Mouse (Mus musculus): ENCODE data around the gene Zfand3.

Zfand3 gene

DNA sequence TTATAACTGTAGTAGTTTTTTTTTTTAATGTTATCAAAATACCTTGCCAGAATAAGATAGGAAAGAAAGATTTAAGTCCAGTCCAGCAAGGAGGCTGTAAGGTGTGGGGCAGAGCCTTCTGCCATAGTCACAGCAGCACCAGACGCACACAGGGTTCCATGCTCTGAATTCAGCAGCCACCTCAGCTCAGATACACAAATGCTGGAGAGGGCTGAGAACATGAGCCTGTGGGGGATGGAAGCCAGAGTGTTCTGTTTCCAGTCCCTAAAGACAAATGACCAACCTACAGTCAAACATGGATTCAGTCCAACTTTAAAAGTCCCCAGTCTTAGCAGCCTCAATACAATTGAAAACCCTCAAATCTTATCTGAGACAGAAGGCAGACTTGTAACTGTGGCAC is 150.3 kb downstream of the Zfand3 start:
- no peak for DNase-seq (ENCODE audit: low spot score)

DNA sequence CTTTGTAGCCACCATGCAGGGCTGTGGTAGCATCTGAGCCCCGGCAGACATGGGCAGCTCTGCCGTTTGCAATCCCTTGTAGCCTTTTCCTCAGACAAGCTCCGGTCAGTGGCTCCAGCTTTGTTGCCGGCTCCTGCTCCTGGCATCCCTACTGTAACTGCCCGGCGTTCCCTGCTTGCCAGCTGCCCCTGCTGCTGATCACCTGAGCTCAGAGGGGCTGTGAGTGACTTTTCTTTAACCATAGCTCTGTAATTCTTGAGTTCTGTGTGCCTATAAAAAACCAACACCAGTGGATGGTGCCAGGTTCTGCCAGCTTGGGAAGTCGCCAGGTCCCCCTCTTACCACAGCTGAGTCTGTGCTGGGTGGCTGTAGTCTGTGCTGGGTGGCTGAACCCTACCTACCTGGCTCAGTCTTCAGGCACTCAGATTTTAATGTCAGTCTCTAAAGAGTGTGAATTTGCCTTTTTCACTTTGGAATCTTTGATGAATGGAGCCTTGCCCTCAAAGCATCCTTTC is 150.9 kb downstream of the Zfand3 start:
- DNase-seq (ENCODE audit: low spot score) = no peak

DNA sequence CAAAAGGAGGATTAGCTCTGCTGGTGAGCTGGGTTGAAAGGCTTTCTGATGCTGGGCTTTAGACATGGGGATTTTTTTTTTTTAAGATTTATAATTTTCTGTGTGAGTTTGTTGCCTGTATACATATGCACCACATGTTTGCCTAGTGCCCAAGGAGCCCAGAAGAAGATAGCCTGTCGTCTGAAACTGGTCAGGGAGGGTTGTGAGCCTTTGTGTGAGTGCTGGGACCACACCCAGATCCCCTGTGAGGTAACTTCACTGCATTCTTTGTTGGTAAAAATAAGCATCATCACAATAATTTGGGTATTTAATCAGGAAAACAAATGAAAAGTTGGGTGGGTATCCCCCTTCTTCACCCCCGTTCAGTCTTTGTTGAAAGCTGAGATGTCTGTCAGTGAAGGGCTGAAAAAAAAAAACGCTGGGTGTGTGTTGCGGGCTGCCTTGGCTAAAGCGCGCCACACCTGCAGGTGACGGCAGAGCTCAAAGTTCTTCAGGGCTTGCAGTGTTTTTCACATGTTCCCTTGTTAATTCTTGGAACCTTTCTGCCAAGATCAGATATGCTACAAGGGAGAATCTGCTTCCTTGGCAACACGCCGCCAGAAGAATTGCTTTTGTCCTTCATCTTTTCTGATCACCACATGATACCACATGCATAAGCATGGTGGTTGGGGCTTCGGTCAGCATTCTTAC is 154.0 kb downstream of the Zfand3 start:
- DNase-seq (ENCODE audit: low spot score) = no peak

DNA sequence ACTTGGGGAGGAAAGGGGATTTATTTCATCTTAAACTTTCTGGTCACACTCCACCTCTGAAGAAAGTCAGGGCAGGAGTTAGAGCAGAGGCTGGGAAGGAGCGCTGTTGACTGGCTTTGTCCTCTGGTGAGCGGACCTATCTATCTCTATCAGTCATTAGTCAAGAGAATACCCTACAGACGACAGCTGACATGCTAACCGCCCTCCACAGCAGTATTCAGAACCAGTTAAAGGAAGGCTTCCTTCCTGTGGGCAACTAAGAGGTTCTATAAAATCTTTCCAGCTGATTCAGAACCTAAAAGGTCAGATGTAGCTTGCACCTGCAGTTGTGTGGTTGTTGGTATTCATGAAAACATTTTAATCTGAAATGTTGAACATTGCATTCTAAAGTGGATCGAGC is 154.8 kb downstream of the Zfand3 start:
- DNase-seq (ENCODE audit: low spot score) = no peak

DNA sequence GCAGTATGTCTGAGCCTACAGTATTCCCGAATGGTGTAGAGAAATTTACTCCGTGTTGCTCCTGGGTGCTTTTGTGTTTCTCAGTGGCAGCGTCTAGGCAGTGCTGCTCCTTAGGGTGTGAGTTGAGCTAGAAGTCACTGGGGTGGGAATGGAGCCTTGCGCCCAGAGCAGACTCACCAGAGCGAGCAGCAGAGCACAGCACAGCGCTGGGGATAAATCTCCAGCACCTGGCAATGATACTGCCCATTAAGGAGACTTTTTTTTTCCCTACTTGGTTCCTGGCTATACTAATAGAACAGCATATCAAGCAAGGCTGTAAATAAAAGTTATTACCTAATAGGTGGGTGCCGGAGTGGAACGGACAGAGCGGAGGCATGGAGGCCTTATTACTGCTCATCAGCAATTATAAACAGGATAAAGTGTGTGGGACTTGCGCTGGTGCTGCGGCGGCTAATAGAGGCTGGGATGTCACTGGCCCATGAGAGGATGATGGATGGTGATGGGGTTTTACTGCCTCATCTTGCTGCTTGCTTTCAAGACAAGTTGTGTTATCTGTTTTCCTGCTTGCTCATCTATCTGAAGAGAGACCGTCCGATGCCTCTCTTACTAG is 156.4 kb downstream of the Zfand3 start:
- DNase-seq (ENCODE audit: low spot score) = no peak

DNA sequence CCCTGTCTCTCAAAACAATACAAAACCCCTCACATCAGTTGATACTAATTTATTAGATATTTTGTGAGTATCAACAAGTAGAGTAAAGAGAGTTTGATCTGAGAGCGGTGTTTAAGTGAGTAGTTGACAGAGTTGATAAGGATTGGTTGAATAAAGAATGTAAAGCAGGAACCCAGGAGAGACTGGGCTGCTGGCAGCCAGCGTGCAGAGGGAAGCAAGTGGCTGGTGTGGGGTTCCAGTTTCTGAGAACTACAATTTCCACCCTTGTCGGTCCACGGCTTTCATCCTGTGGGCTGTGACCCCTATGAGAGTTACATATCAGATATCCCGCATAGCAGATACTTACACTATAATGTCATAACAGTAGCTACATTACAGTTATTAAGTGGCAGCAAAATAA is 158.4 kb downstream of the Zfand3 start:
- DNase-seq (ENCODE audit: low spot score) = no peak

DNA sequence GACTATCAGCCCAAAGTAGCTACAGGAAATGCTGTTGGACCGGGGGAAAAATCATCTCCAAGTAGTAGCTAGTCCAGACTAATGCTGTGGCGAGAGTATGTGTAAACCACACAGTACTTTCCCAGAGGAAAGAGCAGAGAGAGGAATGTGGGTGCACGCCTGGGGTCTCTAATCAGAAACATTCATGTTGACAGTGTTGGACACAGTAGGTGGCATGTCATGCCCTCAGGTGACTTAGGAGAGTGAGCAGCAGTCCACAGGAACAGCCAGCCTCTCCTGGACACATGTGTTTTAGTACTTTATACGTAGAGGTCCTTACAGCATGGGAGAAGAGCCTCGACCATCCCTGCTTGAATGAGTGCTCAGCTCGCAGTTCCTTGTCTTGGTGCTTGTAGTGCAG is 159.3 kb downstream of the Zfand3 start:
- DNase-seq (ENCODE audit: low spot score) = no peak

DNA sequence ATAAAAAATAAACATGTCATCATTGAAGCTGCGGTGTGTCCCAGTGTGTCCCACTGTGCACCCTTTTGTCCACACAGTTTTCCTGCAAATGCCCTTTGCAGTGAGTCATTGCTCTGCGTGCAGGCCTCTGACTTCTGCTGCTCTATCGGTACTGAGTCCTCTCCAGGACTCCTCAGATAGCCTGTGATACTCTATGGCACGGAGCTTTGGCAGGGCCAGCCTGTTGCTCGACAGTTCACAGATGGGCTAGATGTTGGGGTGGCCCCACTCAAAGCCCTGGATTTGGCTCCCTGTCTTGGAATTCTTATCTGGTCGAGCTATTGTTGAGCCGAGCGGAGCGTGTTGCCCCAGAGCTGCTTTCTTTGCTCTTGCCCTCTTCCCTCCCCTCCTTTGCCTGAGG is 160.3 kb downstream of the Zfand3 start:
- DNase-seq (ENCODE audit: low spot score) = no peak

DNA sequence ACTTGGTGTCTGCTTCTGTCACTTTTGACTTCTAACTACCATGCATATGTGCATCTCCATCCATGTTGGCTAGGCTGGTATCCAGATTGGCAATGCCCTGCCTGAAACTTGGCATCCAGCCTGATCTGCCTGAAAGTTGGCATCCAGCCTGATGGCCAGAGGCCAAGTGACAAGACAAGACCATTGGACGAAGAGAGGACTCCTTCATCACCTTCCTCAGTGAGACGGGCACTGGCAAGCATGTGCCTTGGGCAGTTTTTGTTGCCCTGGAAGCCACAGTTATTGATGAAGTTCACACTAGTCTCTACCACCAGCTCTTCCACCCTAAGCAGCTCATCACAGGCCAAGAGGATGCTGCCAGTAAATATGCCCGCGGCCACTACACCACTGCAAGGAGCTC is 172.9 kb downstream of the Zfand3 start:
- DNase-seq (ENCODE audit: low spot score) = peak; percentile 50

DNA sequence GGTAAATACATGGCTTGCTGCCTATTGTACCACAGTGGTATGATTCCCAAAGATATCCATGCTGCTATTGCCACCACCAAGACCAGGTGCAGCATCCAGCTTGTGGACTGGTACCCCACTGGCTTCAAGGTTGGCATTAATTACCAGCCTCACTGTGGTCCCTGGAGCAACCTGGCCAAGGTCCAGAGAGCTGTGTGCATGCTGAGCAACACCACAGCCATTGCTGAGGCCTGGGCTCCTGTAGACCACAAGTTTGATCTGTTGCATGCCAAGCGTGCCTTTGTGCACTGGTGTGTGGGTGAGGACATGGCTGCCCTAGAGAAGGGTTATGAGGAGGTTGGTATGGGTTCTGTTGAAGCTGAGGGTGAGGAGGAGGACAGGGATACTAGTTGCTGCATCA is 173.9 kb downstream of the Zfand3 start:
- DNase-seq (ENCODE audit: low spot score) = no peak

DNA sequence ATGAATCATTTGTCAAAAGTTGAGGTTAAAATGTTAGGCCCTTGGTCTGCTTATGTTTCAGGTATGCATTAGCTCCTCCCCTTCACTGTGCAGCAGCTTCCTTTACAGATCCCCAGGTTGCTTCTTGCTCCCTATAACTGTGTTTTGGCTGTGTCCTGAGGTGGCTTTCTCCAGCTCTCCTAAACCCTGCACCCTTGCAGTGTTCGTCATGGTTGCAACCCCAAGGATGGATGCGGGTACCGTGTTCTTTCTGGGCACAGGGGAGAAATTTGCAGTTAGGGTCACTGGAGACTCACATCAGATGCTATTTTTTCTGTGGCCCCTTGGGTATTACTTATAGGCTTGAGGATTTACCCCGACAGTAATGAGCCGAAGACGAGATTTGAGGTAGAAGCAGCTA is 175.7 kb downstream of the Zfand3 start:
- no peak for DNase-seq (ENCODE audit: low spot score)

DNA sequence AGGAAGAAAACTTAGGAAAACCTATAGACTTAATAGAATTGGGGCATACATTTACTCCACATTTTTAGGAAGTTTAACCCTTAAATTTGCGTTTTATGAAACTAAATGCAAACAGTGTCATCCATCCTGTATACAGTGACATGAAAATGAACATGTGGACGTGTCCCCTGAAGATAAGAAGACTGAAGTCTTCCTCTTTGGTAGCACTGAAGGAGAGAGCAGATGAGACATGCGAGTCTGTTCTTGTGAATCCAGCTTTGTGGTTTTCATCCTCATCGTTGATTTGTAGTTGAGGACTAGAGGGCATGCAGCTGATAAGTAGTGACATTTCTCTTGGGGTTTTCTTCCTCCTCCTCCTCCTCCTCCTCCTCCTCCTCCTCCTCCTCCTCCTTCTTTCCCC is 177.0 kb downstream of the Zfand3 start:
- no peak for DNase-seq (ENCODE audit: low spot score)

DNA sequence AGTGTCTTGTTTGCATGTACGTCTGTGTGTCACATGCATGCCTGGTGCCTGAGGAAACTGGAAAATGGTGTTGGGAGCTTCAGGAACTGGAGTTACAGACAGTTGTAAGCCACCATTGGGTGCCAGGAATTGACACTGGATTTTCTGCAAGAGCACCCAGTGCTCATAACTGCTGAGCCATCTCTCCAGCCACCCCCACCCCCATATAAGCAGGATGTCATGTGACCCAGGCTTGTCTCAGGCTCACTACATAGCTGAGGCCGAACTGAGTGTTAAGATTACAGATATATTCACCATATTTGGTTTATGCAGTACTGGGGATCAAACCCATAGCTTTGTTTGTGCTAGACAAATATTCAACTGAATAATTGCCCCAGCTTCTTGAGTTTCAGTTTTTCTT is 177.5 kb downstream of the Zfand3 start:
- no peak for DNase-seq (ENCODE audit: low spot score)

DNA sequence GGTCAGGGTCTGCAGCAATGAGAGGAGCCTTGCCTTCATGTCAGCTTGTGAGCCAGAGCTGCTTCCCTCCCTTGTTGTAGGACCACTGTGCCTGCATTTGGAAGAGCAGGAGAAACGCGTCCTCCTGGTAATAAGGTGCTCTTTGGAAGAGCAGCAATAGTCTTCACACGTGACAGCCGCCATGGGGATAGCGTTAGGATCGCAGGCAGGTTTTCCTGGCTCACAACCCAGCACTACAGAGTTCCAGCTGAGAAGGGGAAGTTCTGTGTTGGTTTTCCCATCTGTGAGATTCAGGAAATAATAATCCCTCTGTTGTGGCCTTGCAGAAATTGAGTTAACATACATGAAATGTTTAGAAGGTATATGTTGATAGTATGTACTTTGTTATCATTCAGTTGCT is 179.0 kb downstream of the Zfand3 start:
- DNase-seq (ENCODE audit: low spot score) = no peak

DNA sequence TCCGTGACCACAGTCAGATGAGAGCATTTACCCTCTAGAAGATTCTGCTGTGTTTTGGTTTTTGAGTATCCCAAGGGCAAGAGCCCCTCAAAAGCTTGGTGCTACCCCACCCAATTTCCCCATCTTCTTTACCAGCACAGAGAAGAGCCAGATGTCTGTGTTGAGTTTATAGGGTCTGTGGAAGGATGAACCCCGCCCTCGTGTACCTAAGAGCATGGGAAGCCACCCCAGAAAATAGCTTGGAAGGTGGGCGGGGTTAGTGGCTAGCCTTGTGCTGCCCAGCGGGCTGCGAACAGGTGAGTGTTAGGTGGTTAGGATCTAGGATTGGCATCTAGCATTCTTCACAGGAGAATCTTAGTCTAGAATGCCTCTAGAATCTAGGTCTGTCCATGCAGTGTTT is 182.6 kb downstream of the Zfand3 start:
- no peak for DNase-seq (ENCODE audit: low spot score)

DNA sequence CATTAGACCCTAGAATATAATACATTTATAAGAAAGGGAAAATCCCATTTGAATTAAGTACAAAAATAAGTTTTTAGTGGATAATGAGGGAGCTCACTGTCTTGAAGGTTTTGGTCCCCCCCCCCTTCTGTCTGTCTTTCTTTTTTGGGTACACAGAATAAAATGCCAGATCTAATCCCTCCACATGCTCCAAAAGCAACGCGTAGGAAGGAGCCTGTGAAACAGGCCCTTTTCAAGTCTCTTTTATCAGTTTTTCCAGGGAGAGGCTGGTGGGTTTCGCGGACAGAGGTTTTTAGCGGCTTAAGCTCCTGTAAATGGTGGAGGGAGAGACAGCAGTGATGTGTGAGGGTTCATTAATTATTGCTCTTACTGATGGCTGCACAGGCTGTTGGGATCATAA is 183.0 kb downstream of the Zfand3 start:
- no peak for DNase-seq (ENCODE audit: low spot score)

DNA sequence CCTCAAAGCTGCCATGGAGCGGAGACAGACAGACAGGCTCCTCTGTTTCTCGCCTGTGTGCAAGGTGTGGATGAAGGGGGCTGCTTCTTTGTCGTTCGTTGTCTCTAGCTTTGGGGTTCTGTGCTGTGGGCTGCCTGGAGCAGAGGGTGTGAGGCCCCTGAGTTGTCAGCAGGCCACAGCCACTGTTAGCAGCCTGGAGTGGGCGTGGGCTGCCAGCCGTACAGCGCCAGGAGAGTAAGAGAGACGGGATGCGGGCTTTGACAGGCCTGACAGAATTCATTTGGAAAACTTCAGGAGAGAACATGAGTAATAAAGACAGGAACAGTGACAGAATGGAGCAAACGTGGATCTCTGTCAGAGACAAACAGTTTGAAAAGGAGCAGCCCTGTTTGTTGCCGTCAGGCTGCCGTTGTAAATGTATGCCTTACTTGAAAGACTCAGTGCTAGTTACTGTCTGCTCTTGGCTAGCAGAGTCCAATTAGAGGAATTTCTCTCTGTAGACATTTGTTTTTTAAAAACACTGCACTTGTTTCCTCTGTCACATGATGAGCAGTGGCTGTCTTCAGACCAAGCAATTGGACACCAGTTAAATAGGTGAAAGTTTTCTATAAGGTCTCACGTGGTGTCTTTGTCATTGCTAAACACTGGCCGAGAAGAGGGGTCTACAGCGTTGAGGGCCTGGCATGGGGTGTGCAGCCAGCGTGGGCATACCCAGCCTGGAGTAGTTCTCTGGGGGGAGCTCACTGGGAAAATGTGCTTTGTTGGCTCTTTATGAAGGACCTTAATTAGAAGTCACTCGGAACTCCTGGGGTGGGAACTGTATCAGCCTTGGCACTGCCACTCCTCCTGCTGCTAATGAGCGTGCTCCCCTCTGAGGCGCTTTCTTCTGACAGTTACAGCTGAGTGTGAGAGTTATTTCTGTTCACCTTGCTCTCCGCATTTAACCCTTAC is 183.8 kb downstream of the Zfand3 start:
- DNase-seq (ENCODE audit: low spot score) = no peak

DNA sequence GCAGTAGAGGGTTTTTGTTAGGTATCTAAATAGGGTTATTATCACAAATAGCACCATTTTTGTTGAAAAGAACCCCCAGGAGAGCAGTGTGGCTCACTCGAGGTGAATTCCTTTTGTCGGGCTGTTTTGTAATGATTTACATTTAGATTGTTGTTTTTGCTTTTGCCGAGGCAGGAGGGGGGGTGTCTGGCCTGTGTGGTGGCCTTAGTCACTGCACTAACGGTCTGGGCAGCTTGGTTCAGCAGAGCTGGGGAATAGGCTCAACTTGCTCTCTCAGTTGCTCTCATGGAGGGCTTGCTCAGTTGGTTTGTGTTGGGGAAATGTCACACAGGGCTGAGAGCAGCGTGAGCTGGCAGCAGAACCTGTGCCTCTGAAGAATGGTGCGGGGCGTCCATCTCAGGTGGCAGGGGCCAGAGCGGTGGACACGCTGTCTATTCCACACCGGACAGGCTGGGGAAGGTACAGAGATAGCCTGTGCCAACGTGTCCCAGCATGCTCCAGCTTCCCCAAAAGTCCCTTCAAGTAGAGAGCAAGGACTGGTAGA is 186.6 kb downstream of the Zfand3 start:
- DNase-seq (ENCODE audit: low spot score) = no peak

DNA sequence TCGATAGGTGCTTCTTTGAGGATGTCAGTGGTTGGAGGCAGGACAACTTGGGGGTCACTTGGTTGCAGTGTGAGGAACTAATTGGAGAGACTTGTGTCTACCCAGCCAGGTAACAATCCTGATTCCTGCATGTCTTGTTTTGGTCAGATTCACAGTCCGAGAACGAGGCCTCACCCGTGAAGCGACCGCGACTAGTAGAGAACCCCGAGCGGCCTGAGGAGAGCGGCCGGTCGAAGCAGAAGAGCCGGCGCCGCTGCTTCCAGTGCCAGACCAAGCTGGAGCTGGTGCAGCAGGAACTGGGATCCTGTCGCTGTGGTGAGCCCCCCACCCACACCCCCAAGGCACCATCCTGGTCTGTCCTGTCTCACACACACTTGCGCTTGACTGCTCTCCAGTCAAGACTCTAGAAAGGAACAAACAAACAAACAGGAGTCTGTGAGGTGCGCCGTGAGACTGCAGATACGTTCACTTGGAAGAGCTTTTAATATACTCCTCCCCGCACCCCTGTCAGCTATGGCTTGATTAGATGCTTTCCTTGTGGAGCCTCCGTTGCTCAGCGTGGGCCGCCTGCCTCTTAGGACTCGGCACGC is 188.0 kb downstream of the Zfand3 start:
- no peak for DNase-seq (ENCODE audit: low spot score)

DNA sequence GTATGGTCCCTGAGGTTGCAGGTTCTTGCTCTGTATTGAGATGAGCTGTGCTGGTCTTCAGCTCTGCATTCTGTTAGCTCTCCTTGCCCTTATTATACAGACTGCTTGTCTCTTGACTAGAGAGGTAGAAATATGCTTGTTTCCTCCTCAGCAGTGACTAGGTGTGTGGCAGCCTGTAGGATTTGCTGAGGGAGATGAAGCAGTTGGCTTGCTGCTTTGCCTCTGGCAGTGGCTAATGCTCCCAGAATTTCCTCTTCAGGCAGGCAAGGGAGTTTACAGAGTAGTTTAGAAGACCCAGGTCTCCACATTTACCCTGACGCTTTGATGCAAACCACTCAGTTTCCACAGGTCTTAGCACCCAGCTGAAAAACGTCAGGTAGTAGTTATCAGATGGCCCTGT is 189.1 kb downstream of the Zfand3 start:
- no peak for DNase-seq (ENCODE audit: low spot score)

DNA sequence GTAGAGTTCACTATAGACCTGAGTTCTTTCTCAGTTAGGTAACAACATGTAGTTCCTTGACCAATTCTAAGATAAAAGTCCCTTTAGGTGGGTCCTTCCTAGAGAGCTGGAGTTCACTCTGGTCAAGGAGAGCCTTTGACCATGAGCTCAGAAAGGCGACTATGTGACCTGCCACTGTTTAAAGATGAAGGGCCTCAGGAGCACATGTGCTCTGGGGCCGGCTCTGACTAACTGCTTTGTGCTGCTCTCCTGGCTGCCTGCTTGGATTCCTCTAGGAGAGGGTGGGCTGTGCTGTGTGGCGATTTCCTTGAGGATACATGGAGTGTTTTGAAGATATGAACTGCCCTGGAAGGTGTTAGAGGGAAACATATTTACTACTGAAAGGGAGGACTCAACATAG is 189.6 kb downstream of the Zfand3 start:
- no peak for DNase-seq (ENCODE audit: low spot score)

Data from ovary, postnatal 36 days (tissue).